Mouse (Mus musculus) embryo, embryonic 11.5 days (tissue): ENCODE results near the gene Crisp2.

ENCODE experiments used
- DNase-seq: peaks from one replicate; pipeline ENCODE4 v3.0.0-alpha.2; 2012; ENCODE audit warnings: low read depth, low spot score

Gene Crisp2

DNA sequence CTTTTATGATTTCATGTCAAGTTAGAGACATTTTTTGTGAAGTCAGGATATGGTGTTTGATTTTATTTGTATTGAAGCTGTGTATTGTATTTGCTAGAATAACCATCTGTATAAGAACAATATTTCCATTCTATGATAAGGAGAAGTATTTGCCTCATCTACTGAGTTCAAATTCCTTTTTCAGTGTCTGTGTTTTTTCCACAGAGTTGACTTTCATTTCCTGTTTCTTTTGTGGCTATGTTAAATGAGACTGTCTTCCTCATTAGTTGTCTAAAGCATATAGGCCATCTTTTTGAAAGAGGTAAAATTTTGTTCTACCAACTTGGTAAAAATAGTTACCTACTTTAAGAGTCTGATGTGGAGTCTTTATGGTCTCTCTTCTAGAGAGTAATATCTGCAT, 90.5 kb downstream of the Crisp2 start:
- DNase-seq: no peak
